Mouse (Mus musculus): Measurements from ENCODE around the gene Itpk1. TPM values are rescaled to one million over a fixed set of nuclear protein-coding genes. Genes with fewer than 3 reads are reported as not detected.

Gene Itpk1
- total RNA-seq, 4 experiments from 2014 or later = 58.8 to 68.2 (median 62.5) TPM

- DNase-seq (ENCODE audit: low spot score in 2 of 2) = no peak
These were observed 77.2 kb downstream of the Itpk1 start for GRCm38 (mm10) chr12:102627545-102627944.

GRCm38 (mm10) chr12:102626841-102627240 is 77.9 kb downstream of the Itpk1 start:
- no peak for DNase-seq (ENCODE audit: low spot score in 2 of 2)

DNA sequence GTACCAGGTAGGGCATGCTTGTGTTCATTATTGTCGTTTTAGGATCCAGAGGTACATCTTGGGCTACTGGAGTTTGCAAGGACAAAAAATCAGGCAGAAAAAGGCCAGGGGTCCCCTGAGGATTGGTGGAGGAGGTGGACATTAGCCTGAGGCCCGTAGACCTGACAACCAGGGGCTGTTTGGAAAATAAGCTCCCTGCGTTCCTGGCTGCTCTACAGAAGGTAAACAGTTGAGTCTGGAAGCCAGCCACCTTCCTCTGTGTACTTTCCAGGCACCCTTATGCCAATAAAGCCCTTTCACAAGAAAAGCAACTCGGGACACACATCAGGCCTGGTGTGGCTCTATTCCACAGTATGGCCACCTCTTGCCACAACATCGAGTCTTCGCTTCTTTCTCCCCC is 79.0 kb downstream of the Itpk1 start:
- no peak for DNase-seq (ENCODE audit: low spot score in 2 of 2)

- no peak for DNase-seq (ENCODE audit: low spot score in 2 of 2)
These were observed 79.6 kb downstream of the Itpk1 start for GRCm38 (mm10) chr12:102625118-102625517.

GRCm38 (mm10) chr12:102623827-102624226 is 80.9 kb downstream of the Itpk1 start:
- no peak for DNase-seq (ENCODE audit: low spot score in 2 of 2)

DNA sequence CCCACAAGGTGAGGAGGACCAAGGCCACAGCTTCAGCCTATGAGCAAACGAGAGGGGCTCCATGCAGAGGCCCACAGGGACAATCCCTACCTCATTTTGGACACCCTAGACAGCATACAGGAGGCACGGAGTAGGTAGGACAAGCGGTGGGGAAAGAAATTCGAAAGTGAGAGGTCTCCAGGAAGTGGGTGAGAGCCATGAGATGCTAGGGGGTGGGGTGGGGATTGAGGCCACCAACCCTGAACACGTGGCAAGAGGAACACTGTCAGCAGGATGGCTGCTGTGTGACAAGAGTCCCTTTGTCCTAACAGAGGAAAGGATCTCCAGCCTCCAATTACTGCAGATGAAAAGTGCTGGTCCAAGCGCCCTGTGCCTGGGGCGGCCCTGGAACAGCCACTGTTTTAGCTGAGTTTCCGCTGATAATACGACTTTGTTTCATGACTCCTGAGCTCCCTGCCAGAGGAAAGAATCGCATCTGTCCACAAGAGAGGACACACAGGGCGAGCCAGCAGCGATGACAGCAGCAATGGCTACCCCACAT is 82.4 kb downstream of the Itpk1 start:
- DNase-seq (ENCODE audit: low spot score in 2 of 2) = no peak

- DNase-seq (ENCODE audit: low spot score in 2 of 2) = no peak
These were observed 82.9 kb downstream of the Itpk1 start for GRCm38 (mm10) chr12:102621811-102622210.

DNA sequence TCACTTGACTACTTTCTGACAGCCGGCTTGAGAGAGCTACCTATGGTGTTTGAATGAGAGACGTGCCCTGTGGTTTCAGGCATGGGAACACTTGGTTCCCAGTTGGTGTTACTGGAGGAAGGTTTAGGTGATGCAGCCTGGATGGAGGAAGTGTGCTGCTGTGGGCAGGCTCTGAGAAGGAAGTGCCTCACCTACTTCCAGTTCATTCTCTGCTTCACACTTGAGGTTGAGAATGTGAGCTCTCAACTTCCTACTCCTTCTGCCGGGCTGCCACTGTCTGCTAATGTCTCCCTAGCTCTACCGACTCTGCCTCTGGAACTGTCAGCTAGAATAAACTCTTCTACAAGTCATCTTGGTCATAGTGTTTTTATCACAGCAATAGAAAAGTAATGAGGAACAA is 83.5 kb downstream of the Itpk1 start:
- no peak for DNase-seq (ENCODE audit: low spot score in 2 of 2)

DNA sequence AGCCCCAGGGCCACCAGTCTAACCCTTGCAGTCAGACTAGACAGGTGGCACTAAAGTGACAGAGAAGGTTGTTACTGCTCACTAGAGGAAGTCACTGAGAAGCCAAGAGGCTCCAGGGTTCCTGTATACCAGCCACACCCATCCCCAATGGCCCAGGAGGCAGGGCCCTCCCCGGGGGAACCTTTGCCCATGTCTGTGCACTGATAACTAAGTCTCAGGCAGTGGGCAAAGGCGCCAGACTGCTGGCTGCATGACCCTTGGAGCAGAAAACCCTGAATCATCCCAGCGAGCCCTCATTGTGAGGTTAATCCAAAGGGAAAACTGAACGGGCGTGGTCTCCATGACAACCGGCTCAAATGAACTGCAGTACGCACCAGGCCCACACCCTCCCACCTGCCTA is 84.8 kb downstream of the Itpk1 start:
- DNase-seq (ENCODE audit: low spot score in 2 of 2) = no peak

- DNase-seq (ENCODE audit: low spot score in 2 of 2) = no peak
These were observed 86.6 kb downstream of the Itpk1 start for GRCm38 (mm10) chr12:102618085-102618484.

DNA sequence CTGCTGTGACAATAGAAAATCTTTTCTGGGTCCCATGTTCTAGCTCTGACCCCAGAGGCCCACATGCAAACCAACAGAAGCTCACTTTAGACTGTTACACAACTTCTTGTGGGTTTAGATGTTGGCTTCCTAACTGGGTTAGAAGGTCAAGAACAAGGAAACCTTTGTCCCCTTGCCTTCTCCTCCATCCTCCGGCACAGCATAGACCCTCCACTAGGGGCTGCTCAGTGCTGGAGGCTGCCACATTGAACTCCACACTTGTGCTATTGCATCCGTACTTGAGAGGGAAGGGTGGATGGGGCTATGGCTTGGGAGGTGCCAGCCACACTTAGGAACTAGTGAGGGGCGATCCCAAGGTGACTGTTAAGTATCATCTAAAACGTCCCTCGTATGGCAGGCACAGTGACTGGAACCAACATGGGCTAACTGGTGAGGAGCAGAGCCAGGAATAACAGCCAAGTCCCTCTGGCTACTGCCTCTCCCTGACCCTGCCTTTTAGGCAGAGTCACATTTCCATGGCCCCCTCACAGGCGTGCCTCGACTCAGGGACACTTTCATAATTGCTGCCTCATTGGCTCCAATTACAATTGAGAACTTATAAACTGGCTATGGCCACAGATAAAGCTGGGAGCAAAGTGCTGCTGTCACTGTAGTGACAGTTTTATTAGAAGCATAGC is 87.7 kb downstream of the Itpk1 start:
- DNase-seq (ENCODE audit: low spot score in 2 of 2) = no peak

- no peak for DNase-seq (ENCODE audit: low spot score in 2 of 2)
These were observed 88.5 kb downstream of the Itpk1 start for GRCm38 (mm10) chr12:102616201-102616600.

DNA sequence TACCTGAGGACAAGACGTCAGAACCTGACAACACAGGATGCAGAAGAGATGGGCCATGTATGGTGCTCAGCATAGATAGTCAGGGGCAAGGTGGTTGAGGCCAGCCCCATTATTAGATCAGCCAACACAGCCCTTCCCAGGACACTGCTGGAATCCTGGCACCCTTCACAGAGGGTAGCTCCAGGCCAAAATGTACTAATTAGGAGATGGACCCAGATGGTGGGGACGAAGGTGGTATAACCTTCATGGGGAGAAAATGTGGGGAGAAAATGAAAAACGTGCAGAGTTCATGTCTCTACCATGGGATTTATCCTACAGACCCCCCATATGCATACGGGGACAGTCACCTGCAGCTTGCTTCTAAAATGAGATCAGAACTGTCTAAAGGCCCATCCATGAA is 91.3 kb downstream of the Itpk1 start:
- no peak for DNase-seq (ENCODE audit: low spot score in 2 of 2)

DNA sequence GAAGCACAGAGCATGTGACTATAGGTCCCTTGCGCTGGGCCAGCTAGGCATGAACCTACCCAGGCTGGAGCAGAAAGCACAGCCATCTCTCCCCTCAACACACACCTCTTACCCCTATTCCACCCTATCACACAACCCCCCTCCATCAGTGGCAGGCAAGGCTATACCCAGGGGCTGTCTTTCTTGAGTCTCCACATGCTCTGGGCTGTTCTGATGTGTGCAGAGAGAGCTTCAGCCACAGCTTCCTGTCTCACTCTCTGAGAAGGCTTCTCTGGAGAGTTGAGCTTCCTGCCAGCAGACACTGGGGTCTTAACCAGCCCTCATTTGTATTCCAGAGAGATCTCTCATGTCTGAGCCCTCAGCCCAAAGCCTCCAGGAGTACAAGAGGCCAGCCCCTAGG is 92.3 kb downstream of the Itpk1 start:
- DNase-seq (ENCODE audit: low spot score in 2 of 2) = no peak

DNA sequence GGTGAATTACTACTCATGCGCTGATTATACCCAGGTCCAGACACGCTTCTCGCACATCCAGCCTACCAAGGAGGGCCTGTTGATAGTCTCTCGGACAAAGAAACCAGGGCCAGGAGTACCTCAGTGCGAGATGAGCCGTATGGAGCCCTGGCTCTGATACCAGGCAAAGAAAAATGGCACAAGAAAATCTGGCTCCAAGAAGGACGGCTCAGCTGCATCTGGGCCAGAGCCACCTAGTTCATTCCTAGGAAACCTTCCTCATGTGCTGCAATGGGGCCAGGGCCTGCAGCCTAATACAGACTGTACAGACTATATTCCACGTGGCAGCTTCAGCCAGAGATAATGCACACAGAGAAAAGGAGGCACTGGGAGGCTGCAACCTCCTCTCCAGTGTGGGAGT is 93.8 kb downstream of the Itpk1 start:
- DNase-seq (ENCODE audit: low spot score in 2 of 2) = no peak

GRCm38 (mm10) chr12:102607808-102608517 is 96.8 kb downstream of the Itpk1 start:
- no peak for DNase-seq (ENCODE audit: low spot score in 2 of 2)

DNA sequence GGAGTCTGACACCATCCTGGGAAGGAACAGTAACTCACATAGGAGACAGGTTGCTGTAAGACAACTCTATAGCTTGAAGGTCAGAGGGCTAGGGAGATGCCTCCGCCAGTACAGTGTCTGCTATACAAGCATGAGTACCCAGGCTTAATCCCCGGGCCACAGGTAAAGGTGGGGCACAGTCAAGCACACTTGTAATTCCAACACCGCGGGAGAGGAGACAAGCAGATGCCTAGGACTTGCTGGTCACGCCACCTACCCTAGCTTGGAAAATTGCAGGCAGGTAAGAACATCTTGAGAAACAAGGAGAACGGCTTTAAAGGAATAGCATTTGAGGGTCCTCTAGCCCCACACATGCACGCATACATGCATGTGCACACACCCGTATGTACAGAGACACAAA is 97.7 kb downstream of the Itpk1 start:
- no peak for DNase-seq (ENCODE audit: low spot score in 2 of 2)

DNA sequence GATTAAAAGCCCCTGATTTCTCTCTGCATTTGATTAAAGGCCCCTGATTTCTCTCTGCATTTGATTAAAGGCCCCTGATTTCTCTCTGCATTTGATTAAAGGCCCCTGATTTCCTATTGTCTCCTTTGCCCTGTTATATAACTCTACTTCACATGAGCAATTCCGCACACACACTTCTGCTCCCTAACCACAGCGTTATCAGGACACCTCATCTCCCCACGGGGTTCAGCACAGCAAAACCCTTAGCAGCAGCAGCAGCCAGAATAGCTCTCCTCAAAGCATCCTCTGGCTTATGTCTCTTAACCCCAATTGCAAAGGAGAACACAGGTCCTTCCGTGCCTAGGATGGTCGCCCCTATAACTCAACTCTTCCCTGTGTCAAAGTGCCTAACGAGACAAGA is 99.1 kb downstream of the Itpk1 start:
- DNase-seq (ENCODE audit: low spot score in 2 of 2) = no peak

- no peak for DNase-seq (ENCODE audit: low spot score in 2 of 2)
These were observed 102.3 kb downstream of the Itpk1 start for GRCm38 (mm10) chr12:102602255-102603041.

GRCm38 (mm10) chr12:102601847-102602246 is 102.9 kb downstream of the Itpk1 start:
- no peak for DNase-seq (ENCODE audit: low spot score in 2 of 2)

GRCm38 (mm10) chr12:102600345-102600744 is 104.4 kb downstream of the Itpk1 start:
- no peak for DNase-seq (ENCODE audit: low spot score in 2 of 2)

DNA sequence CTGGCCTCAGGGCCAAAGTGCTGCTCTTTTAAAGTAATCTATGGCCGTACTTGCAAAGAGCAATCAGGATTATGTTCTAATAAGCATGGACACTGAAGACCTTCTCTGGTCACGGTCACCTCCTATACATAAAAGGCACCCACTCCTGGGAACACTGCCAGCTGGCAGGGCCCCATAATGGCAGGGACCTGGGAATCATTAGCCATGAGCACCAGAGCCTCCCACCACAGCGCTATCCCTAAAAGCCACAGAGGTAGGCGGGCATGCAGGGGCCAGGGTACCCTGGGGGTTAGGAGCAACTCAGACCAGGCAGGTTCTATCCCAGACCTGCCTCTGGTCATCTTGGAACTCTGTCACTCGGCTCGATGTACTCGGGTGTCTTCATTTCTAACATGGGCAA is 104.9 kb downstream of the Itpk1 start:
- DNase-seq (ENCODE audit: low spot score in 2 of 2) = no peak

All from left cerebral cortex, adult 8-10 months (tissue).